Mouse (Mus musculus) 3T3-L1 (cell line): ENCODE measurements at regions not wholly inside any gene's neighbourhood (a gene's known extent, or its start where the extent isn't known, plus 50 kb on each side); places are given as distances from the start of the nearest gene placed in this dataset.
A peak's percentile ranks its signal among the peaks of the same experiment; 100 is the strongest.

Source experiments
- DNase-seq: peaks from one replicate; pipeline ENCODE4 v3.0.0-alpha.2; 2015; ENCODE audit warnings: low read depth, low spot score

DNA sequence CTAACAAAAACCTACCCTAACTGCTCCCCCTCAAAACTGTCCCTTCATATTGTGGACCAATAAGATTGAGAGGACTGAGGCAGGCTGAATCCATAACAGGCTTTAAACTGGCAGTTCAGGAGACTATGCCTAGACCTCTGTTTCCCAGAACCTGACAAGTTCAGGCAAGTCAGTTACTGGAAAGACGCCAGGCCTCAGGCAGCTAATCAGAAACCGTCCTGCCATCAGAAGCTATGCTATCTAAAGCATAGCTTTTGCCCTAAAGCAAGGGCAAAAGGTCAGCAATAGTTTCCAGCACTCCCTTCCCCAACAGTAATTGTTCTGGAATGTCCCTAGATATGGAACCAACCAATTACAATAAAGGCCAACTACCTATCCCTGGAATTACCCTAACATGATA, 273.0 kb downstream of the Bche start:
- peak; percentile 1 for DNase-seq

DNA sequence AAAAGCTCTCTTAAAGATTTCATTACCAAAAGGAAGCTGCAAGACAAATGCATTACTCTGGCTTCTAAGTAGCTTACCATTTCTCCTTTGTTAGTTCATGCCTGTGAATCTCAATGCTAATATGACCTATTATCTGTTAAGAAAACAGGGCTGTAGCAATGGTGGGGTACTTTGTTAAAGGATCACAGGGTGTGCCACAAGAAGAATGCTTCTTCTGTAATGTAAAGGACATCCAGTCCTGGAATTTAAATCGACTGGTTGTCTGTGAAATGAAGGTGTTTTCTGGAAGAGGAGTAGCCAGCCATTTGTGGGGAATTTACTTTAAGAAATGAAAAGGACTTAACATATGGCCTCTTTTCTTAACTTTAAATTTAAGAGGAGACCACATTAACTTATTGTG, 273.9 kb downstream of the Bche start:
- no peak for DNase-seq

DNA sequence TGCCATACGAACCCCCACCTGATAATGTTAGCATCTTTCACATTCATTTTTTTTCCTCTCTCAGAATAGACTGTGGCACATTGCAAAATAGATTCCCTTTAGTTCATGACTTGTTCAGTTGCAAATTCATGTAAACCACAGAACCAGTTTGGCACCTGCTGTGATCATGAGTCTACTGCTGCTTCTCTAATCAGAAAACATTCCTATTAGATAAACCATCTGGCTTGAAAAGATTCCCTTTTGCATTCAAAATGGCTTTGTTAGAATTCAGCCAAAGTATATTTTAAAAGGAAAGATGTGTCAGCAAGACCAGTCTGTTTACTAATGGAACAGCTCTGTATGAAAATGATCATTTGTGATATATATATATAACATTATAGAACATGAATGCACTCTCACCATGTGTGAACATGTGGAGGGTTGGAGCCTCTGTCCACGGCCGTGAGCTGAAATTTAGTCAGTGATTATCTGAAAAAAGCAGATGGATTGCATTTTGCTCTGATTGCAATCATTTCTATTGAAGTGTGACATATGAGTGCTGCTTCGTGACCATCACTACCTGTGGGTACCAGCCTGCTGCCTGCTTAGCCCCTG, 298.2 kb downstream of the Bche start:
- DNase-seq: no peak

DNA sequence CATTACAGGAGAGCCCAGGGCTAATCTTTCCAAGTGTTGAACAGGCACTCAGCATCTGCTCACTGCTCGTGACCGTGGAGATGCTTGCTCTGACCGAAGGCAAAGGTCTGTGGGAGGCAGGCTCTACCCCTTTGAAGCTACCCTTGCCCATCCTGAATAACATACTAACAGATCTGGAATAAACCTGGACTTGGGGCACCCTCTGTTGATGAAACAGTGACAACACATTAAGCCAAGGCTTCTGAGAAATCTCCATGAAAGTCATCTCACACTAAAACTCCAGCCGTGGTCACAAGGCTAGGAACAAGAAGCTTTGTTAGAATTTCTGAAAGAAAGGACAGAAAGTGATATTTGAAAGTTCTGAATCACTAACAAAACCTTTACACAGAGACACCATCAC, 306.8 kb downstream of the Bche start:
- no peak for DNase-seq

DNA sequence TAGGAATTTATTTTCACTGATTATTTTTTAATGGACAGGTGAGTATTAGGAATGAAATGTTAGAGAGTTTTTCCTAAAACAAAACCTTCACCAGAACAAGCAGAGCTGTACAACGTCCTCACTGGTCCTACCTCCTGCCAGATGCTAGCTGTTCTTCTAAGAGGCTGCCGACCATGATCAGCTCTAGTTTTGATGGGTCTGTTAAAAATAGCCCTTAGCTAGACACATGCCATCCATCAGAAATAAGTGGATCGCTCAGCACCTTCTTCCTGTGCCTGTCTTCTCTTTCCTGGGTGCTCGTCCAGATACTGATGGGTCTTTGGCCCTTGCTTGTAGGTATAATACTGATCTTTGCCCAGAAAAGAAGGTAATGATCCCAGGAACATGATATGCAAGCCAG, 312.4 kb downstream of the Bche start:
- no peak for DNase-seq

DNA sequence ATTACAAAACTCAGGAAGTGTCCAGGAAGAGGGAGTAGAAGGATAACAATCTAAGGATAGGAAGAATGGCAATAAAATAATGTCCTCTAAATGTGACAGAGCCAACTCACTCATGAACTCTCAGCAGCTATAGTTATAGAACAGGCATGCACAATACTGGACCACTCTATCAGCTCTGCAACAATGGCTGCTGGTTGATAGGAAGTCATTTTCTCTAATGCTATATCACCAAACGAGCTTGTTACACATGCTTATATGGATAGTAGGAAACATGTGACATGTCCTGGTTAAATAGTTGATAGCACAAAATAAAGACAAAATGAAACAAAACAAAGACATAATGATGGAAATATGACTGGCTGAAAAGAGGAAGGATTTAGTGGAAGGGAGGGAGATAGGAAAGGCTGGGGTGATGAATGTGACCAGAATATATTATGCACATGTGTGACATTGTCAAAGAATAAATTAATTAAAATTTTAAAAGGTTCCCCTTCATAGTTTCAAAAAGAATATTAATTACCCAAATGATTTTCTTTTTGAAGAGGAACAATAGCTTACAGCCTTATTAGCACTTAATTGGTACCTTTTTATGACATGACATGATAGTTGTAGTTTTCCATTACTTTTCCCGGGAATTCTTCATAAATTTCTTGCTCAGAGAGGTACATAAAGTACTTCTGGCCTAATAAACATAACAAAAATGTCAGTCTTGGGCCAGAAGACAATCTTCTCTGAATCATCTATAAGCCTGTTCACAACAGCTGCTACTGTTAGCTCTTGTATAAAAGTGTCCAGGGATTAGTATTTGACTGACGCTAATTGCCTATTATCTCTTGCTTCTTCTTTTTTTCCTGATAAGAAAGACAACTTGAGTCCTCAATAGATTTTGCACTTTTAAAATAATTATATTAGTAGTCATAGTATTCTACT, 318.2 kb downstream of the Bche start:
- DNase-seq: no peak

DNA sequence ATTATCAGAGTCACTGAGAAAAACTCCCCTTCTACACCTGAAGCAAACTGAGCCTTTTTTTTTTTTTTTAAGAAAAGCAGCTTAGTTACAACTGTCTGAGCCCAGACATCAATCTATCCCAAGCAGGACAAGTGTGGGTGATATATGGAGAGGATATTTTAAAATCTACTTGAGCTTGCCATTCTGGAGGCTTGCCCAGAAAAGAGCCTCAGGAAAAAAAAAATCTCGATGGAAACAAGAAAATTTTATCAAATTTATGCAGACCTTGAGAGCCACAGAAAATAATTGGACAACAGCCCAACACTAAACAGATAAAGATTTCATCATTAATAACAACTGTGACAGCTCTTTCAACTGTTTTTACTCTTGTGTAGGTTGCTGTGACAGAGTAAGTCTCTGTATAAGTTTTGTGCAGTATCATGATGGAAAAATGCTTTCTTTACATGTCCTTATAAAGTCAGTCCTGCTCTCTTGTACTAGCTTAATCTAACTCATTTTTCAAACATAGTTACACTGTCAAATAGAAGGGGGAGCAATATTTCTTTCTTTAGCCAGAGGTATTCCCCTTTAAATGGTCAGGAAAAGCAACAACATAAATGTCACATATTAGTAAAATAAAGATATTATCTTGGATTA, 297.4 kb upstream of the Slitrk3 start:
- DNase-seq: no peak

DNA sequence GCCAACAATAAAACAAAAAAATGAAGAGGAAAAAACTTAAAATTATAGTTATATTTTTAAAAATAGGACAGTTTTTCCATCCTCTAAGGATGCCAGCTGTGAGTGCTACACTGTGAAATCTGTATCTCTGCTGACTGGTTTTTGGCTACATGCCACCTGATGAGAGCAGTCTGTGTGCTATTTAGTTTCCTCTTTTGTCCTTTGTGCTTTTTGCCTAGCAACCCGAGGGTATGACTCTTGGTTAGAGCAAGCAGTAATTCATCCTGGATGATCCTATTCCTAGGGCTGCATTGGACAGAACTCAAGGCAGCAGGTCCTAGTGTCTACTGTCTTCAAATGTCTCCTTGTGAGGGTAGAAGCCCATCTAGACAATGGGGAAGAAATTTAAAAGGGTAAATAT, 285.6 kb upstream of the Slitrk3 start:
- no peak for DNase-seq

DNA sequence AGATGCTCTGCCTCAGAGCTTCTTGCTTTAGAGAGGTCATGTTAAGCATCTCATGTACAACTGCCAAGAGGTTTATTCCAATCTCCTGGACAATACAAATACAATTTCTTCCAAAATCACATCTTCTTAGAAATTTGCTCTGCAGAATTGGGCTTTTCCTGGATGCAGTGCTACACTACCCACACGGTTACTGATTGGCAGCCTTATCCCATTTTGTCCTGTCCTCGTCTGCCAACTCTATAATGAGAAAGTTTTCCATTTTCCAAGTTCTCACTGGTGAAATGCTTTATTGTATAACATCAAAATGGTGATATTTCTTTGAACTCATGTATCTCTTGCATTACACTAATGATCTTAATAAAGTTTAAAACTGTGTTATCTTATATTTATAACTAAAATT, 282.1 kb upstream of the Slitrk3 start:
- no peak for DNase-seq

DNA sequence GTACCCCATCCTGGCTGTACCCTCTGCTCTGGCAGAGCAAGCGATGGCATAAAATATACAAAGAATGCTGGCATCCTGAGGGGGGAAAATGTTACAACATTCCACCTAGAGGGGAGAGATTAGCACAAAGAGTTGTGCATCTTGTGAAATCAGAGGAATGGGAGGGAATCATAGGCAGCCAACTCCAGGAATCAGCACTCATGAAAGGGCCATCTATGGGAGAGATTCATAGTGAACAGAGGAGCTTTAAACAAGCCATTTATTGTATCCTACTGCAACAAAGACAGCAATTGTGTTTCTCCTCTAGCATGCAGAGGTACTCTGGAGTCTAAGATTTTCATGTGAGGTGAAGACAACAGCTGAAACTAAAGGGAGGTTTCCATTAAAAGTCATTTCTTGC, 265.6 kb upstream of the Slitrk3 start:
- DNase-seq: no peak
